Mouse (Mus musculus): ENCODE results near the gene Yipf1. TPM values are rescaled to one million over a fixed set of nuclear protein-coding genes. Genes with fewer than 3 reads are reported as not detected.
"Not testable (repeated sequence)": the region's sequence is repeated elsewhere in the genome, so short reads cannot be mapped to it uniquely, and the experiment has no call there.

The Yipf1 gene
- total and polyA plus RNA-seq, 2 experiments from 2014 or later = 58.5 to 60.8 TPM

DNA sequence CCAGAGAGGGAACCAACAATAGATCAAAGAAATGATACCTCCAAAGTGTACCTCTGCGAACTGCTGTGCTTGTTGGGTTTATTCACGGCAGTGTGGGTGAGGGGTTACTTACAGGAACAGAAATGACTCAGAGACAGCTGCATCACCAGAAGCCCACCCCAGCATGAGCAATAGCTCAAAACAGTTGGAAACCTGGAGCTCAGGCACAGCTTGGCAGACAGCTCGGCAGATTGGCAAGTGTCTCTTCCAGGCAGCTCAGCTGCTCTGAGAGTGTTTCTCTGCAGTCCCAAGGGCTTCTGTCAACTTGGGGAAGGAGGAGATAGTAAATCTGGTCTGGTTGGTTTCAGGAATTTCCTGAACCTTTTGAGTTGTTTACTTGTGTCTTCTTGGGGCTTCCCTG lies 44.3 kb downstream of the Yipf1 start:
- no peak for TF ChIP-seq CTCF (IDR thresholded peaks at IDR 0.05)
- Histone ChIP-seq H3K4me2 (ENCODE audit: low read depth, low read length, poor library complexity, severe bottlenecking) (no peak overlapping the region), H3K27ac (ENCODE audit: low read depth, low read length) (no peak overlapping the region), H3K4me3 (ENCODE audit: low read depth, low read length) (no peak overlapping the region), H3K9ac (replicated peaks; ENCODE audit: low read length, poor library complexity, severe bottlenecking) (no peak overlapping the region), H3K27me3 (ENCODE audit: insufficient read depth, low read length) (no peaks in the 10 kb centered on the region), H3K4me1 (ENCODE audit: insufficient read depth, low read length) (no peaks in the 10 kb centered on the region), H3K36me3 (ENCODE audit: insufficient read depth, low read length) (peaks cover 9% of the 10 kb centered on the region; the same call in 1 of the 2 replicates), H3K9me3 (ENCODE audit: low read length) (no peaks in the 10 kb centered on the region)
- DNase-seq (ENCODE audit: low spot score) = peak; percentile 64
- WGBS = 93% methylated on average over 3 of the region's 3 CpGs
- ATAC-seq (ENCODE audit: low FRiP score) = no peak

DNA sequence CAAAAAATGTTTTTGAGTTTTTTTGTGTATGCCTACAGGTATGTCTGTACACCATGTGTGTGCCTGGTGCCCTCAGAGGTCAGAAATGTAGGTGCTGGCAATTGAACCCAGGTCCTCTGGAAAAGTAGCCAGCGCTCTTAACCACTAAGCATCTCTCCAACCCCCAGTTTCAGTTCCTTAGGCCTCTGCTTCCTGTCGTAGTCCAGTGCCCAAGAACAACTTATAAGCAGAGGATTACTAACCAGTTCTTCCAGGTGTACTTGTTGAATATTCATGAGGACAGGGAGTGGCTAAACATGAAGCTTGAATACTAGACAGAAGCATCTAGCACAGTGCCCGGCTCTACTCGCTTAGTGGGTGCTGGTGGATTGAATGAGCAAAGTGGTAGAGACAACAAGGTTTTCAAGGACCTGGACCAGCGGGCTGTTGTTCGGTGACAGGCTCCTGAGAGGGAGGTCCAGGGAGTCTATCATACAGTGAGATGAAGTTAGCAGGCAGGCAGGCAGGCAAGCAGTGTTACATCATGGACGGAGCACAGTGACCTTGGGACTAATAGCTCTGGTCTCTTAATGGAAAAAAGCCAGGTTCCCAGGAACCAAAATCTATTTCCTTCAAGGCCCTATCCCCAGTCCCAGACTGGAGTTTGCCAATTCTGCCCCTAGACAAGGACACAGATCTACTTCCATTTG lies 46.4 kb downstream of the Yipf1 start:
- Histone ChIP-seq H3K9me3 (ENCODE audit: low read length) (no peaks in the 10 kb centered on the region), H3K27me3 (ENCODE audit: insufficient read depth, low read length) (no peaks in the 10 kb centered on the region), H3K9ac (replicated peaks; ENCODE audit: low read length, poor library complexity, severe bottlenecking) (no peak overlapping the region), H3K4me1 (ENCODE audit: insufficient read depth, low read length) (no peaks in the 10 kb centered on the region), H3K36me3 (ENCODE audit: insufficient read depth, low read length) (0 out of 2 replicates have a peak, but pooled peaks cover 4% of the 10 kb centered on the region), H3K4me3 (ENCODE audit: low read depth, low read length) (no peak overlapping the region), H3K27ac (ENCODE audit: low read depth, low read length) (no peak overlapping the region), H3K4me2 (ENCODE audit: low read depth, low read length, poor library complexity, severe bottlenecking) (no peak overlapping the region)
- DNase-seq (ENCODE audit: low spot score) (no peak), ATAC-seq (ENCODE audit: low FRiP score) (no peak)
- TF ChIP-seq CTCF (IDR thresholded peaks at IDR 0.05) = no peak
- WGBS = 84% methylated on average over 7 of the region's 7 CpGs

DNA sequence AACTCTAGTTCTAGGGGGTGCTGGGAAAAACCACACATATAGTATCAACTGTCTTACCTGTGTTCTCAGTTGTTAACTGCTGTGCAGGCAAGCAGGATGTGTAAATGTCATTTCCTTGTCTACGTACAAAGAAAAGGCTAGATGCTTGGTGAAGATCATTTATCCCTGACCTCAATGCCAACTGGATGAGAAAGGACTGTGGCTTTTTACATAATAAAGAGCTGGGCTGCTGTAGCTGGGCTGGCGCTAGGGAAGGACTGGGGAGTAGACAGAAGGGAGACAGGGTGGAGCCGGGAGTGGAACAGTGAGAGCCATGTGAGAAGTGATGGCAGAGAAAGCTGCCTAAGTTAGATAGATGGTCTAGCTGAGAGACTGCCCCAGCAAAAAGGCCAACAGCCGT lies 48.6 kb downstream of the Yipf1 start:
- no peak overlapping the region for H3K27ac ChIP-seq (ENCODE audit: low read depth, low read length)
- no peaks in the 10 kb centered on the region for H3K4me1 ChIP-seq (ENCODE audit: insufficient read depth, low read length)
- H3K27me3 ChIP-seq (ENCODE audit: insufficient read depth, low read length) = no peaks in the 10 kb centered on the region
- 0 out of 2 replicates have a peak, but pooled peaks cover 4% of the 10 kb centered on the region for H3K36me3 ChIP-seq (ENCODE audit: insufficient read depth, low read length)
- no peak for DNase-seq (ENCODE audit: low spot score)
- no peak for ATAC-seq (ENCODE audit: low FRiP score)
- no peaks in the 10 kb centered on the region for H3K9me3 ChIP-seq (ENCODE audit: low read length)
- no peak for TF ChIP-seq CTCF (IDR thresholded peaks at IDR 0.05)
- H3K4me2 ChIP-seq (ENCODE audit: low read depth, low read length, poor library complexity, severe bottlenecking) = no peak overlapping the region
- whole genome bisulfite sequencing = 63% methylated on average over 4 of the region's 4 CpGs
- no peak overlapping the region for H3K9ac ChIP-seq (replicated peaks; ENCODE audit: low read length, poor library complexity, severe bottlenecking)
- H3K4me3 ChIP-seq (ENCODE audit: low read depth, low read length) = no peak overlapping the region

DNA sequence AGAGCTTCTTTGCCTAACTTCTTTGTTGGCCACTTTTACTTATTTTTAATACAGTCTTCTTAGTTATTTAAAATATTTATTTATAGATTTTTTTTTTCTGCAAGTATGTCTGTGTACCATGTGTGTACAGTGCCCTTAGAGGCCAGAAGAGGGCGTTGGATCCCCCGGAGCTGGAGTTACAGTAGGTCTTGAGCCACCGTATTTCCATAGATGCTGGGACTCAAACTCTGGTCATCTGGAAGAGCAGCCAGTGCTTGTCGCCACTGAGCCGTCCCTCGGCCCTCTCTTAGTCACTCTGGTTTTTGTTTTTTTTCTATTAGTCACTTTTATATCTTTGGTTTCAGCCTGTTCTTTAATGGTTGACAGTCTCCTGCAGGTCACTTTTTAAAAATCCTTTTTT lies 49.4 kb downstream of the Yipf1 start:
- no peak overlapping the region for H3K4me2 ChIP-seq (ENCODE audit: low read depth, low read length, poor library complexity, severe bottlenecking)
- 81% methylated on average over 6 of the region's 6 CpGs for WGBS
- H3K4me3 ChIP-seq (ENCODE audit: low read depth, low read length) = no peak overlapping the region
- 0 out of 2 replicates have a peak, but pooled peaks cover 3% of the 10 kb centered on the region for H3K36me3 ChIP-seq (ENCODE audit: insufficient read depth, low read length)
- H3K27ac ChIP-seq (ENCODE audit: low read depth, low read length) = no peak overlapping the region
- no peaks in the 10 kb centered on the region for H3K4me1 ChIP-seq (ENCODE audit: insufficient read depth, low read length)
- DNase-seq (ENCODE audit: low spot score) = no peak
- no peak for ATAC-seq (ENCODE audit: low FRiP score)
- H3K9ac ChIP-seq (replicated peaks; ENCODE audit: low read length, poor library complexity, severe bottlenecking) = no peak overlapping the region
- H3K27me3 ChIP-seq (ENCODE audit: insufficient read depth, low read length) = no peaks in the 10 kb centered on the region
- H3K9me3 ChIP-seq (ENCODE audit: low read length) = no peaks in the 10 kb centered on the region
- TF ChIP-seq CTCF (IDR thresholded peaks at IDR 0.05) = no peak

DNA sequence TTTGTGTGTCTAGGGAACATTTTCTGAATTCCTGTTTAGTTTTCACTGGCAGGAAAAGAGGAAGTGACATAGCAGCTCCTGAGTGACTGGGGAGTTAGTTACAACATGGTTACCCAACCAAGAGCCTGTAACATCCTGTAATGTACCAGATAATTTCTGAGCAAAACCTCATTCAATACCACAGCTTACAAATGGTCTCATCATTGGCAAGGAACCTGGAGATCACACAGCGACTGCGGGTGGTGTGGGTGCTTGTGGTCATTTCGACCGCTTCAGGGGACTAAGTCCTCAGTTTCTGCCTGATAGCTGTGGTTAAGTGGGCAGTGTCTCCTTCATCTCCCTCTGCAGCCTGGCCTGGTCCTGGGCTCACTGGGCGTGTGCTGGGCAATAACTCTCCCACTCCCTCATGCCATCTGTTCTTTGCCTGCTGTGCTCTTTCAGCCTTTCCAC lies 50.1 kb downstream of the Yipf1 start:
- 92% methylated on average over 5 of the region's 5 CpGs for WGBS
- DNase-seq (ENCODE audit: low spot score) (no peak), ATAC-seq (ENCODE audit: low FRiP score) (no peak)
- Histone ChIP-seq H3K9ac (replicated peaks; ENCODE audit: low read length, poor library complexity, severe bottlenecking) (no peak overlapping the region), H3K27ac (ENCODE audit: low read depth, low read length) (no peak overlapping the region), H3K36me3 (ENCODE audit: insufficient read depth, low read length) (no peaks in the 10 kb centered on the region), H3K4me2 (ENCODE audit: low read depth, low read length, poor library complexity, severe bottlenecking) (no peak overlapping the region), H3K4me3 (ENCODE audit: low read depth, low read length) (no peak overlapping the region), H3K4me1 (ENCODE audit: insufficient read depth, low read length) (no peaks in the 10 kb centered on the region), H3K9me3 (ENCODE audit: low read length) (no peaks in the 10 kb centered on the region), H3K27me3 (ENCODE audit: insufficient read depth, low read length) (no peaks in the 10 kb centered on the region)
- TF ChIP-seq CTCF (IDR thresholded peaks at IDR 0.05) = no peak

DNA sequence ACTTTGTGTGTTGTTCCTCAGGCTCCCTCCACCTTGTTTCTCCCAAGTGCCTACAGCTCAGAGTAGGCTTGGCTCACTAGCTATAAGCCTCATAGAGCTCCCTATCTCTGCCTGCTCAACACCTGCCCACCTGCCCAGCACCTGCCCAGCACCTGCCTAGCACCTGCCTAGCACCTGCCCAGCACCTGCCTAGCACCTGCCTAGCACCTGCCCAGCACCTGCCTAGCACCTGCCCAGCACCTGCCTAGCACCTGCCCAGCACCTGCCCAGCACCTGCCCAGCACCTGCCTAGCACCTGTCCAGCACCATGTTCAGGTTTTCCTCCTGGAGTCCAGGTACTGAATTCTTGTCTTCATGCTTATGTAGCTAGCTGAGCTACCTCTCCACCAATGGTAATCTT lies 52.2 kb downstream of the Yipf1 start:
- H3K4me2 ChIP-seq (ENCODE audit: low read depth, low read length, poor library complexity, severe bottlenecking); H3K9ac ChIP-seq (replicated peaks; ENCODE audit: low read length, poor library complexity, severe bottlenecking); H3K9me3 ChIP-seq (ENCODE audit: low read length); DNase-seq (ENCODE audit: low spot score); H3K27me3 ChIP-seq (ENCODE audit: insufficient read depth, low read length); H3K27ac ChIP-seq (ENCODE audit: low read depth, low read length); ATAC-seq (ENCODE audit: low FRiP score); H3K36me3 ChIP-seq (ENCODE audit: insufficient read depth, low read length); H3K4me3 ChIP-seq (ENCODE audit: low read depth, low read length); H3K4me1 ChIP-seq (ENCODE audit: insufficient read depth, low read length): not testable (repeated sequence)

Data from midbrain, postnatal 0 days (tissue).